Mouse (Mus musculus): ENCODE results near the gene Hist1h2bm. TPM values are rescaled to one million over a fixed set of nuclear protein-coding genes. Genes with fewer than 3 reads are reported as not detected.
"Not testable (repeated sequence)": the region's sequence is repeated elsewhere in the genome, so short reads cannot be mapped to it uniquely, and the experiment has no call there.

Hist1h2bm gene
- total RNA-seq (2022) = 1 to 10 TPM; 3.7 to 7.9 (median 5.3) TPM

GRCm38 (mm10) chr13:21721757-21722372 lies at the start of gene Hist1h2bm:
TSS of gene Hist1h2bm (plus strand) at chr13:21722044.
- peak; percentile 43 for DNase-seq

GRCm38 (mm10) chr13:21677305-21677704 lies 44.5 kb upstream of the Hist1h2bm start, which contains the start of gene Olfr1360:
TSS of gene Olfr1360 (minus strand) at chr13:21677405.
- no peak for DNase-seq

- DNase-seq = no peak
Observed at GRCm38 (mm10) chr13:21697811-21698210, 24.0 kb upstream of the Hist1h2bm start, which contains the start of gene Olfr1359. TSS of gene Olfr1359 (plus strand) at chr13:21698111.

GRCm38 (mm10) chr13:21706669-21707068 lies 15.2 kb upstream of the Hist1h2bm start:
- no peak for DNase-seq

- DNase-seq = peak; percentile 81
Observed at GRCm38 (mm10) chr13:21710031-21710711, 11.7 kb upstream of the Hist1h2bm start.

GRCm38 (mm10) chr13:21710821-21711525 lies 10.9 kb upstream of the Hist1h2bm start:
- peak; percentile 62 for DNase-seq

- no peak for DNase-seq
Observed at GRCm38 (mm10) chr13:21711698-21712097, 10.1 kb upstream of the Hist1h2bm start.

GRCm38 (mm10) chr13:21714725-21715124 lies 7.1 kb upstream of the Hist1h2bm start:
- DNase-seq = peak; percentile 42

GRCm38 (mm10) chr13:21715131-21715863 lies 6.5 kb upstream of the Hist1h2bm start:
- no peak for DNase-seq

GRCm38 (mm10) chr13:21715864-21716539 lies 5.8 kb upstream of the Hist1h2bm start, which contains the start of the genes Hist1h2bl and Hist1h2ai:
TSS of gene Hist1h2bl (minus strand) at chr13:21716143.
TSS of gene Hist1h2ai (plus strand) at chr13:21716422.
- DNase-seq = peak; percentile 73

- DNase-seq = not testable (repeated sequence)
Observed at GRCm38 (mm10) chr13:21716540-21717391, 5.1 kb upstream of the Hist1h2bm start.

- DNase-seq = peak; percentile 68
Observed at GRCm38 (mm10) chr13:21717397-21718357, 4.2 kb upstream of the Hist1h2bm start, which contains the start of gene Hist1h3h. TSS of gene Hist1h3h (plus strand) at chr13:21717659.

GRCm38 (mm10) chr13:21718381-21719080 lies 3.3 kb upstream of the Hist1h2bm start:
- no peak for DNase-seq

GRCm38 (mm10) chr13:21721107-21721756 lies 612 bp upstream of the Hist1h2bm start:
- DNase-seq = not testable (repeated sequence)

- no peak for DNase-seq
Observed at GRCm38 (mm10) chr13:21722373-21722925, 605 bp downstream of the Hist1h2bm start.

- no peak for DNase-seq
Observed at GRCm38 (mm10) chr13:21722993-21723836, 1.4 kb downstream of the Hist1h2bm start.

Data from adrenal gland, adult 8-10 months (tissue).